Mouse (Mus musculus): ENCODE results near the gene Acot4.
"Not testable (repeated sequence)": the region's sequence is repeated elsewhere in the genome, so short reads cannot be mapped to it uniquely, and the experiment has no call there.

- not testable (repeated sequence) for TF ChIP-seq CTCF, EP300 (IDR thresholded peaks at IDR 0.05)
Observed at GRCm38 (mm10) chr12:83999237-83999636, 38.9 kb upstream of the Acot4 start.
